Mouse (Mus musculus) ES-E14 (cell line): ENCODE measurements around the gene Ccdc148. TPM values are rescaled to one million over a fixed set of nuclear protein-coding genes. Genes with fewer than 3 reads are reported as not detected.

Experiments used
- DNase-seq: peaks from one replicate; pipeline ENCODE4 v3.0.0-alpha.2; 2013; ENCODE audit warnings: low read depth, low spot score
- H3K27ac ChIP-seq: 2 replicates; pipeline ENCODE4 v1.5.1; 2012; ENCODE audit warnings: low read depth, mild to moderate bottlenecking, low read length, moderate library complexity, mixed read lengths; ENCODE audit not compliant: poor library complexity, insufficient read depth, severe bottlenecking
- H3K36me3 ChIP-seq: 2 replicates; pipeline ENCODE4 v1.6.1; 2012; ENCODE audit warnings: mild to moderate bottlenecking, low read length, moderate library complexity, mixed read lengths; ENCODE audit not compliant: control insufficient read depth, poor library complexity, insufficient read depth, severe bottlenecking
- H3K4me1 ChIP-seq, 2 experiments: fragments of 150-350 bp in 1 of 2; sonication (generic) in 1 of 2; 2 replicates each; pipeline ENCODE4 v1.6.1; 2012; ENCODE audit warnings: low read length in 2 of 2, mild to moderate bottlenecking in 1 of 2, mixed read lengths in 1 of 2; ENCODE audit not compliant: control insufficient read depth in 2 of 2, insufficient read depth in 2 of 2, poor library complexity in 1 of 2
- H3K4me3 ChIP-seq, 2 experiments: fragments of 150-350 bp in 1 of 2; sonication (generic) in 1 of 2; 2 replicates each; pipeline ENCODE4 v1.5.1; 2012; ENCODE audit warnings: low read length in 2 of 2, low read depth in 1 of 2, mild to moderate bottlenecking in 1 of 2, mixed read lengths in 1 of 2; ENCODE audit not compliant: insufficient read depth in 1 of 2, poor library complexity in 1 of 2, severe bottlenecking in 1 of 2
- H3K9ac ChIP-seq: 2 replicates; pipeline ENCODE4 v1.6.1; 2012; ENCODE audit warnings: low read depth, mild to moderate bottlenecking, low read length, mixed read lengths; ENCODE audit not compliant: poor library complexity, insufficient read depth, severe bottlenecking
- H3K9me3 ChIP-seq: fragments of 150-350 bp; sonication (generic); 2 replicates; pipeline ENCODE4 v1.6.1; 2012; ENCODE audit warnings: low read depth, mild to moderate bottlenecking, low read length; ENCODE audit not compliant: control insufficient read depth, insufficient read depth
- CHD2 ChIP-seq: IDR thresholded peaks from 2 replicates; pipeline ENCODE4 v1.6.1; 2014; ENCODE audit warnings: mild to moderate bottlenecking, low read depth, low read length, inconsistent platforms
- HCFC1 ChIP-seq: IDR thresholded peaks from 2 replicates; pipeline ENCODE4 v1.6.1; 2012; ENCODE audit warnings: low read length, inconsistent platforms, borderline replicate concordance; ENCODE audit not compliant: insufficient read depth
- MAFK ChIP-seq: IDR thresholded peaks from 2 replicates; pipeline ENCODE4 v1.6.1; 2014; ENCODE audit warnings: mild to moderate bottlenecking, low read depth, low read length, inconsistent platforms; ENCODE audit not compliant: insufficient read depth
- ZC3H11A ChIP-seq: IDR thresholded peaks from 2 replicates; pipeline ENCODE4 v1.6.1; 2012; ENCODE audit warnings: low read depth, mild to moderate bottlenecking, inconsistent platforms, low read length, borderline replicate concordance
- ZNF384 ChIP-seq: IDR thresholded peaks from 2 replicates; pipeline ENCODE4 v1.6.1; 2012; ENCODE audit warnings: low read depth, low read length, inconsistent platforms
- in situ Hi-C, 2 experiments: fragments of 600-800 bp; cut with MboI; formaldehyde crosslinking; loops; one replicate each; pipeline ENCODE4 v1.15.1; 2025; ENCODE audit warnings: low sequenced_read_pairs in 2 of 2, inconsistent platforms in 1 of 2; ENCODE audit not compliant: unreplicated experiment in 2 of 2
- total RNA-seq: library from RNA; depleted of rRNA; stranded (reverse); fragments of 300-350 nt; gene quantifications from 2 replicates; pipeline ENCODE4 v1.2.3, GENCODE M21; 2012; rRNA removed

The Ccdc148 gene
- total RNA-seq, 1 experiment, result 0.27 TPM

GRCm38 (mm10) chr2:58783526-58783925 lies 377.0 kb downstream of the Ccdc148 start:
- Histone ChIP-seq H3K9ac (no peak overlapping the region), H3K4me3 (no peak overlapping the region), H3K36me3 (no peaks in the 10 kb centered on the region), H3K27ac (no peak overlapping the region), H3K9me3 (no peaks in the 10 kb centered on the region), H3K4me1 (no peaks in the 10 kb centered on the region)
- DNase-seq, result no peak
- in situ Hi-C loops, result no loop called here
- TF ChIP-seq ZC3H11A (no peak), CHD2 (no peak), HCFC1 (no peak), ZNF384 (no peak), MAFK (no peak)

- no peak overlapping the region for H3K9ac ChIP-seq
- no peaks in the 10 kb centered on the region for H3K36me3 ChIP-seq
- TF ChIP-seq MAFK (no peak), ZNF384 (no peak), HCFC1 (no peak), CHD2 (no peak), ZC3H11A (no peak)
- no peak overlapping the region for H3K27ac ChIP-seq
- in situ Hi-C loops, result no loop called here
- DNase-seq, result no peak
- H3K4me1 ChIP-seq, result no peaks in the 10 kb centered on the region
- H3K9me3 ChIP-seq, result no peaks in the 10 kb centered on the region
- no peak overlapping the region for H3K4me3 ChIP-seq
Measured at GRCm38 (mm10) chr2:58778986-58779495, 381.4 kb downstream of the Ccdc148 start.

GRCm38 (mm10) chr2:58773833-58774232 lies 386.6 kb downstream of the Ccdc148 start:
- H3K4me3 ChIP-seq, result no peak overlapping the region
- H3K9ac ChIP-seq, result no peak overlapping the region
- H3K4me1 ChIP-seq, result no peaks in the 10 kb centered on the region
- TF ChIP-seq ZC3H11A (no peak), MAFK (no peak), ZNF384 (no peak), CHD2 (no peak), HCFC1 (no peak)
- H3K36me3 ChIP-seq, result no peaks in the 10 kb centered on the region
- no peaks in the 10 kb centered on the region for H3K9me3 ChIP-seq
- in situ Hi-C loops, result no loop called here
- DNase-seq, result no peak
- no peak overlapping the region for H3K27ac ChIP-seq

Other genes starting within 250 kb of the Ccdc148 start
- gene Pkp4, start 167 bp upstream of the Ccdc148 start, total RNA-seq, result 54.3 and 76.0 TPM in 2 replicates